Mouse (Mus musculus) brain, embryonic 14.5 days (tissue): ENCODE data around the gene Irf5.
"Not testable (repeated sequence)": the region's sequence is repeated elsewhere in the genome, so short reads cannot be mapped to it uniquely, and the experiment has no call there.

ENCODE experiments used
- CTCF ChIP-seq: fragments of 200-500 bp; IDR thresholded peaks from 2 replicates; pipeline ENCODE4 v1.5.1; 2012; ENCODE audit warnings: inconsistent platforms, mild to moderate bottlenecking, moderate library complexity, borderline replicate concordance; ENCODE audit not compliant: insufficient read depth, insufficient read length; ENCODE audit errors: extremely low read depth
- POLR2A ChIP-seq: fragments of 200-500 bp; IDR thresholded peaks from 2 replicates; pipeline ENCODE4 v1.6.1; 2012; ENCODE audit warnings: mild to moderate bottlenecking, inconsistent platforms, borderline replicate concordance; ENCODE audit not compliant: poor library complexity, insufficient read depth, insufficient read length, severe bottlenecking; ENCODE audit errors: extremely low read depth

GRCm38 (mm10) chr6:29576388-29576787 lies 50.0 kb downstream of the Irf5 start:
- not testable (repeated sequence) for TF ChIP-seq CTCF, POLR2A
